Mouse (Mus musculus) kidney, adult 10 weeks (tissue): ENCODE results near the gene Sccpdh. TPM values are rescaled to one million over a fixed set of nuclear protein-coding genes. Genes with fewer than 3 reads are reported as not detected.

Source experiments
- polyA plus RNA-seq: library from polyadenylated mRNA; stranded (reverse); fragments of 350-450 nt; fragmentation: Illumina TruSeq; extraction: RNeasy Lipid Tissue Mini Kit (QIAGEN cat#74804); gene quantifications from one replicate; pipeline ENCODE4 v1.2.3, GENCODE M21; 2014; ENCODE audit warnings: low read depth, low replicate concordance

Sccpdh gene
- 101 TPM for polyA plus RNA-seq

DNA sequence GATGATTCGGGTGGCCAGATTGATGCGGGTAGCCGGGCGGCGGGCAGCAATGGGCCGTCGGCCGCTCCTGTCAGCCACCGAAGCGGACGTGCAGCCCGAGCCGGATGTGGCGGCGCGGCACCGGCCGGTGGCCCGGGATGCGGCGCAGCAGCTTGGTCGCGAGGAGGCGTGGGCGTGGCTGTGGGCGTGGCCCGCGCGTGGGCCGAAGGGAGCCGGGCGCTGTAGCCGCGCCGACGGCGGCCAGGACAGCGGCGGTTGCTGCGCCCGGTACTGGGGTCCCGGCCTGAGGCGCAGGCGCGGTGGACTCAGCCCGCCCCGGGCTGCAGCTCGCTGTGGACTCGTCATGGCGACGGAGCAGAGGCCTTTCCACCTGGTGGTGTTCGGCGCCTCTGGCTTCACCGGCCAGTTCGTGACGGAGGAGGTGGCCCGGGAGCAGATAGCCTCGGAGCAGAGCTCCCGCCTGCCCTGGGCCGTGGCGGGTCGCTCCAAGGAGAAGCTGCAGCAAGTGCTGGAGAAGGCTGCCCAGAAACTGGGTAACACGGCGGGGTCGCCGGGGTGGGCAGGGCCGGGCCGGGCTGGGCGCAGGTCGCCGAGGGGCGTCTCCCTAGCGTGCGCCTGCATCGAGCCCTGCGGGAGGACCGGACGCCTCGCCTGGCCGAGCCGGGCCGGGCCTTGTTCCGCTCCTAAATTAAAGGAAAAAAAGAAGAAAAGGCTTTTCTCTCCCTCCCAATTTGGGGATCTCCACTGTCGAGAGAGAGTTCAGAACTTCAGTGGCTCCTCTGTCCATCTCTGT lies at the start of gene Sccpdh:
Gene Sccpdh (plus strand): TSS at position 198 of the 793 bp plus-strand sequence.

Other genes with a start within 250 kb of the Sccpdh start
- gene Smyd3, start 150.2 kb upstream of the Sccpdh start, polyA plus RNA-seq = 5.0 TPM
- gene Tfb2m, start 121.9 kb upstream of the Sccpdh start, polyA plus RNA-seq = 150 TPM
- gene Cnst, start 121.8 kb upstream of the Sccpdh start, polyA plus RNA-seq = 13.8 TPM
- gene Kif28, start 77.1 kb downstream of the Sccpdh start, polyA plus RNA-seq = not detected
- gene Gm10518, start 135.2 kb downstream of the Sccpdh start, polyA plus RNA-seq = not detected
- gene Ahctf1, start 135.5 kb downstream of the Sccpdh start, polyA plus RNA-seq = 61.0 TPM